Mouse (Mus musculus): ENCODE results near the gene Vars.

GRCm38 (mm10) chr17:35019894-35020293 is 19.1 kb downstream of the Vars start:
- TF ChIP-seq TCF3 (IDR thresholded peaks at IDR 0.05; ENCODE audit: insufficient read length, low read depth): no peak
- no peak for TF ChIP-seq MYOD1 (IDR thresholded peaks at IDR 0.05; ENCODE audit: control insufficient read depth in 1 of 3, insufficient read length in 2 of 3, low read depth in 2 of 3)
- no peak for TF ChIP-seq POLR2A (IDR thresholded peaks at IDR 0.05; ENCODE audit: insufficient read length, low read depth)
- no peak for TF ChIP-seq USF1 (IDR thresholded peaks at IDR 0.05; ENCODE audit: low read depth)
- TF ChIP-seq MAX (IDR thresholded peaks at IDR 0.05; ENCODE audit: low read depth): no peak
- no peak for TF ChIP-seq E2F4 (IDR thresholded peaks at IDR 0.05; ENCODE audit: insufficient read depth)
- no peak for TF ChIP-seq CEBPB (IDR thresholded peaks at IDR 0.05; ENCODE audit: insufficient read depth, poor library complexity, severe bottlenecking)
- no peak for TF ChIP-seq TCF12 (IDR thresholded peaks at IDR 0.05; ENCODE audit: insufficient read depth, poor library complexity, severe bottlenecking)
- TF ChIP-seq SRF (IDR thresholded peaks at IDR 0.05; ENCODE audit: control insufficient read depth, insufficient read length, low read depth): no peak
- no peak for TF ChIP-seq POLR2AphosphoS2 (IDR thresholded peaks at IDR 0.05; ENCODE audit: insufficient read length, low read depth)

All from myocyte (in vitro differentiated cells).